Mouse (Mus musculus): ENCODE measurements at regions not wholly inside any gene's neighbourhood (a gene's known extent, or its start where the extent isn't known, plus 50 kb on each side); places are given as distances from the start of the nearest gene placed in this dataset.

DNA sequence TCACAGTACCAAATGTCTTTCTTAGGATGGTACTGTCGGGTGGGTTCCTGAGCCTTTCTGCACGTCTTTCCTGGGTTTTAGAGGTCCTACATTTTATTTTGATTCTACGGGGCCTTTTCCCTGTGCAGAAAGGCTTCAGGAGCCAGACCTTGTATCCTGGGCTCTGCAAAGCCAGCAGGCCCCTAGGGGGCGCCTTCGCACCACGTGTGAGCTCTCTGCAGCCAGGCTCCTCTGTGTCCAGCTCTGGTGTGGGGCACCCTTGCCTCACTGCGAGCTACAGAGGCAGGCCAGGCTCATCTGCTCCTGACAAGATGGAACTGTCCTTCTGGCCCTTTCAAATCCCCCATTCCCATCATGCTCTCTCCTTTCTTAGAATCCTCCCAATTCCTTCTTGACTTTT is 53.3 kb upstream of the Usp3 start:
- DNase-seq (ENCODE audit: low spot score), result peak; percentile 80

DNA sequence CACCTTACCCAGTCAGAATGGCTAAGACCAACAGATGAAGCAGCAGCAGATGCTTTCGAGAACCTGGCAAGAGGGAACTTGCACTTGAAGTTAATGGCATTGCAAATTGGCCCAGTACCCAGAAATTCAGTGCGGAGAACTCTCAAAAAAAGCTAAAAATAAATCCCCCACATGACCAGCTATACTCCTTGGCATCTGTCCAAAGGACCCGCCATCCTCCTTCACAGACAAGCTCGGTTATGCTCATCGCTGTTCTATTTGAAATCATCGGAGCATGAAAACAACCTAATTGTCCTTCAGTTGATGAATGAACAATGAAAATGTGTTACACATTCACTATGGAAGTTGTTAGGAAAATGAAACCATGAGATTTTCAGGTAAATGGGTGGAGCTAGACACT is 58.4 kb upstream of the Usp3 start:
- DNase-seq (ENCODE audit: low spot score), result no peak

DNA sequence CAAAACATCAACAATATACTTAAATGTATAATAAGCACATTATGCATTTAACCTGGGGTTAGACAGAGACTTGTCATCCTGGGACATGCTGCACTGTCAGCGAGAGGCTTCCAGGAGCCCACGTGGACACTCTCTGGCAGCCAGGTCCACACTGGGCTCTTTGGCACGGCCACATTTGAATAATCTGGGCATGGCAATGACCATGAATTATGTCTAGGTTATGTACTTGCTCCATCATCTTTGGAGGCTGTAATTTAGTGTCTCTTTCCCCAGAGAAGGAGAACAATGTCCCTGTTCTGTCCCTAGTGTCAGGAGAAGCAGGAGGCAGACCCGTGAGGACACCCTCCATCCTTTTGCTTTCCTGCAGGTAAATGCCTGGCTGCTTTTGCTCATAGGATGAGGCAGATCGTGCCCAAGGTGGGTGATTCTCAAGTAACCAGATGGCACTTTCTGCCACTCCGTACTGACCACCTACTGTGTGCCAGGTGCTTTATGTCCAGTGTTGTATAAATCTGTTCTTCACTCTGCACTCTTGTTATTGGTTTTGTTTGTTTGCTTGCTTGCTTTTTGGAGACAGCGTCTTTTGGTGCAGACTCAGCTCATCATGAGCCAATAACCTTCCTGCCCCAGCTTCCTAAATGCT is 56.2 kb upstream of the Car12 start:
- no peak for DNase-seq (ENCODE audit: low spot score)

DNA sequence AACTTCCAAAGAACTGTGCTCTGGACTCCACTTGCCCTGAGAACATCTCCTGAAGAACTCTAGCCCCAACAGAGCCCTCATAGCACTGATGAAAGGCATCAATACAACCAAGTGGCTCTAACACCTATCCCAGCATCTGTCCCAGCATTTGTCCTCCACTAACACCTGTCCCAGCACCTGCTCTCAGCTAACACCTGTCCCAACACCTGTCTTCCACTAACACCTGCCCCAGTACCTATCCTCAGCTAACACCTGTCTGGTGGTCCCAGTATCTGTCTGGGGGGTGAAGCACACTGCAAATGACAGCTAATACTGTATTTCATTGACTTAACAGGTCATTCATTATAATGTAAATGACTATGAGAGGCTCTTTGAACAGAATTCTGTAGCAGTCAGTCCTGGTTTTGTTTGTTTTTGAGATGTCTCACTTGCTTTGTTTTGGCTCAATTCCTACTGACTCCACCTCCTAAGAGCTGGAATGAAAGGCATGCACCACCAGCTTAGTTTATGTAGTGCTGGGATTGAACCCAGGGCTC is 54.7 kb upstream of the Car12 start:
- DNase-seq (ENCODE audit: low spot score), result no peak

DNA sequence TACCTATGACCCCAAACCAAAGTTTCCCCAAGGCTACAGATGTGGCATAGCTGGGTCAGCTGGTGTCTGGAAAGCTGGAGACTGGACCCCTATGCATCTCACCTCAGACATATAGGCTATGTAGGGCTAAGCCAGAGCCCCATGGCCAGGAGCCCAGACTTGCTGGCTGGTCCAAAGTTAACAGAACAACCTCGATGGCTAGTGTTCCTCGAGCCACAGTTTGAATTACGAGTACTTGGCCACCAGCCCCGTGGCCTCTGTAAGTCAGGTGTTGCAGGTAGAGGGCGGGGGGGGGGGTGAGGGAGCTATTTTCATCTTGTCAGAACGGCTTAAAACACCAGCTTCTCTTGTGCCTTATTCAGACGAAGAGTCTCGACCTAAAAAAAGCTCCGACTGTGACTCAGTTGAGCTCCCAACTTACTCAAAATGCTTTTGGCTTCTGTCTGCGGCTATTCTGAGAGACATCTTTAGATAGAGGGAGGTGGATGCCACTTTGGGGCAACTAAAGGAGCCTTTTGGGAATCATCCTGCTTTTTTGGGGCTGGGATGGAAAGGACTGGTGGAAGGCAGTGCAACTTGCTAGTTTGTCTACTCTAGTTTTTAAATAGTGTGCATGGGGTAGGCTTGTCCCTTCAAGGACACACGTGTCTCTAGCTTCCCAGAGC is 53.6 kb upstream of the Car12 start:
- no peak for DNase-seq (ENCODE audit: low spot score)

DNA sequence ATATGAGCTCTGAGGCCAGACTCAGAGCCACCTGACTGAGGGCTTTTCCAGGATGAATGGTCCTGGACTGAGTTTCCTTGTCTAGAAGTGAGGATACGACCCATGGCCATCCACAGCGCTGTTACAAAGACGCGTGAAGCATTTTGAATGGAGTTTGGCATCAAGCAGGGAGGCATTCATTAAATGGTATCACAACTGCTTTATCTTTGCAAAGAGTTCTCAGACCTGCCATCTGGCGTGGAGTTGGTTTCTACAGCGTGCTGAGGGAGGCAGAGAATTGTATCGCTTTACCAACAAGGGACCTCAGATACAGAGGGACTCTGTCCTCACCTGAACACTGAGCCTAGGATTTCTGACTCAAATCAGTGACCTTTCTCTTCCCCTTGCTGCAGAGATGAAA is 51.9 kb upstream of the Car12 start:
- no peak for DNase-seq (ENCODE audit: low spot score)

DNA sequence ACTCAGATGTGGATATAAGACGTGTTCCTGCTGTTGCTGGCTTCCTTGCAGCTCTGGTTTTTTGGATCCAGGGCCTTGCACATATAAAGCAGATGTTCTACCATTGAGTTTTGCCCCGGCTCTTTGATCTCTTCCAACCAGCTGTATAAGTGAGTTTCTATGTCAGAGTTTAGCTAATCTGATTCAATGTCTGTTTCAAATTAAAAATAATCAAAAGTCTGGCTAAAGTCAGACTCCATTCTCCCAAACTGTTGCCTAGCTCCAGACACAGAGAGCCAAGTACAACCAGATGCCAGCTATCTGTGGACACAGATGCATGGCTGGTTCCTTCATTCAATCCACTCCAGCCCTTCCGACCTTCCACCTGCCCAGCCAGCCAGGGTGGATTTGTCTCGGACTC is 51.0 kb upstream of the Car12 start:
- DNase-seq (ENCODE audit: low spot score), result no peak
